Mouse (Mus musculus): ENCODE measurements around the gene Zfp958. TPM values are rescaled to one million over a fixed set of nuclear protein-coding genes. Genes with fewer than 3 reads are reported as not detected.
A peak's percentile ranks its signal among the peaks of the same experiment; 100 is the strongest.

Gene Zfp958
- polyA plus RNA-seq, 1 experiment from 2014 or later = 9.3 TPM

- TF ChIP-seq EP300 (IDR thresholded peaks at IDR 0.05) (no peak), CTCF (IDR thresholded peaks at IDR 0.05) (no peak)
- H3K4me1 ChIP-seq (ENCODE audit: insufficient read depth, low read depth, low read length) = no peaks in the 10 kb centered on the region
- 86% methylated on average over 17 of the region's 17 CpGs for WGBS
- no peak for ATAC-seq
- no peak overlapping the region for H3K27ac ChIP-seq (ENCODE audit: low read length)
- H3K4me3 ChIP-seq (ENCODE audit: low read depth, low read length) = no peak overlapping the region
- no peaks in the 10 kb centered on the region for H3K36me3 ChIP-seq (ENCODE audit: insufficient read depth, low read length)
- H3K9ac ChIP-seq (replicated peaks; ENCODE audit: low read depth) = no peak overlapping the region
- DNase-seq (ENCODE audit: low spot score) = no peak
- no peak overlapping the region for H3K4me2 ChIP-seq (replicated peaks; ENCODE audit: low read depth, low read length)
- H3K9me3 ChIP-seq (ENCODE audit: low read length) = peaks cover 5% of the 10 kb centered on the region; the same call in 1 of the 2 replicates
- no peaks in the 10 kb centered on the region for H3K27me3 ChIP-seq (replicated peaks; ENCODE audit: insufficient read depth, low read length)
Measured at GRCm38 (mm10) chr8:4675191-4676003, 62.4 kb downstream of the Zfp958 start.

- Histone ChIP-seq H3K27me3 (replicated peaks; ENCODE audit: insufficient read depth, low read length) (no peaks in the 10 kb centered on the region), H3K36me3 (ENCODE audit: insufficient read depth, low read length) (no peaks in the 10 kb centered on the region), H3K27ac (ENCODE audit: low read length) (no peak overlapping the region), H3K9ac (replicated peaks; ENCODE audit: low read depth) (no peak overlapping the region), H3K9me3 (ENCODE audit: low read length) (peaks cover 5% of the 10 kb centered on the region; the same call in 1 of the 2 replicates), H3K4me2 (replicated peaks; ENCODE audit: low read depth, low read length) (peak overlapping the region; percentile 54), H3K4me1 (ENCODE audit: insufficient read depth, low read depth, low read length) (no peaks in the 10 kb centered on the region), H3K4me3 (ENCODE audit: low read depth, low read length) (no peak overlapping the region)
- DNase-seq (ENCODE audit: low spot score) (no peak), ATAC-seq (no peak)
- 90% methylated on average over 7 of the region's 7 CpGs for WGBS
- no peak for TF ChIP-seq CTCF (IDR thresholded peaks at IDR 0.05)
- no peak for TF ChIP-seq EP300 (IDR thresholded peaks at IDR 0.05)
Measured at GRCm38 (mm10) chr8:4676586-4676985, 63.6 kb downstream of the Zfp958 start.

- WGBS = under 1% methylated on average over 71 of the region's 72 CpGs
- H3K9ac ChIP-seq (replicated peaks; ENCODE audit: low read depth) = peak overlapping the region; percentile 54
- H3K36me3 ChIP-seq (ENCODE audit: insufficient read depth, low read length) = no peaks in the 10 kb centered on the region
- no peaks in the 10 kb centered on the region for H3K4me1 ChIP-seq (ENCODE audit: insufficient read depth, low read depth, low read length)
- peak; percentile 92 for ATAC-seq
- TF ChIP-seq EP300 (IDR thresholded peaks at IDR 0.05) = peak; percentile 46
- no peak for TF ChIP-seq CTCF (IDR thresholded peaks at IDR 0.05)
- peak overlapping the region; percentile 98 for H3K27ac ChIP-seq (ENCODE audit: low read length)
- peak overlapping the region; percentile 62 for H3K4me3 ChIP-seq (ENCODE audit: low read depth, low read length)
- H3K27me3 ChIP-seq (replicated peaks; ENCODE audit: insufficient read depth, low read length) = no peaks in the 10 kb centered on the region
- H3K9me3 ChIP-seq (ENCODE audit: low read length) = peaks cover 5% of the 10 kb centered on the region; the same call in 1 of the 2 replicates
- peak; percentile 100 for DNase-seq (ENCODE audit: low spot score)
- peak overlapping the region; percentile 54 for H3K4me2 ChIP-seq (replicated peaks; ENCODE audit: low read depth, low read length)
Measured at GRCm38 (mm10) chr8:4677265-4678217, 64.6 kb downstream of the Zfp958 start.

- TF ChIP-seq CTCF (IDR thresholded peaks at IDR 0.05) (no peak), EP300 (IDR thresholded peaks at IDR 0.05) (no peak)
- H3K4me3 ChIP-seq (ENCODE audit: low read depth, low read length) = peak overlapping the region; percentile 62
- H3K4me1 ChIP-seq (ENCODE audit: insufficient read depth, low read depth, low read length) = no peaks in the 10 kb centered on the region
- H3K27ac ChIP-seq (ENCODE audit: low read length) = peak overlapping the region; percentile 98
- ATAC-seq (peak; percentile 65), DNase-seq (ENCODE audit: low spot score) (peak; percentile 97)
- H3K36me3 ChIP-seq (ENCODE audit: insufficient read depth, low read length) = no peaks in the 10 kb centered on the region
- H3K9me3 ChIP-seq (ENCODE audit: low read length) = peaks cover 5% of the 10 kb centered on the region; the same call in 1 of the 2 replicates
- H3K4me2 ChIP-seq (replicated peaks; ENCODE audit: low read depth, low read length) = peak overlapping the region; percentile 54
- under 1% methylated on average over 37 of the region's 37 CpGs for WGBS
- H3K27me3 ChIP-seq (replicated peaks; ENCODE audit: insufficient read depth, low read length) = no peaks in the 10 kb centered on the region
- peak overlapping the region; percentile 54 for H3K9ac ChIP-seq (replicated peaks; ENCODE audit: low read depth)
Measured at GRCm38 (mm10) chr8:4678218-4678907, 65.4 kb downstream of the Zfp958 start.

GRCm38 (mm10) chr8:4678908-4679545 is 66.1 kb downstream of the Zfp958 start:
- H3K4me2 ChIP-seq (replicated peaks; ENCODE audit: low read depth, low read length) = peak overlapping the region; percentile 54; the same call in 1 of the 2 replicates
- peak overlapping the region; percentile 98; the same call in 1 of the 2 replicates for H3K27ac ChIP-seq (ENCODE audit: low read length)
- 81% methylated on average over 8 of the region's 8 CpGs for WGBS
- ATAC-seq (no peak), DNase-seq (ENCODE audit: low spot score) (peak; percentile 62)
- no peaks in the 10 kb centered on the region for H3K4me1 ChIP-seq (ENCODE audit: insufficient read depth, low read depth, low read length)
- peaks cover 5% of the 10 kb centered on the region; the same call in 1 of the 2 replicates for H3K9me3 ChIP-seq (ENCODE audit: low read length)
- H3K36me3 ChIP-seq (ENCODE audit: insufficient read depth, low read length) = no peaks in the 10 kb centered on the region
- H3K4me3 ChIP-seq (ENCODE audit: low read depth, low read length) = peak overlapping the region; percentile 62
- no peak for TF ChIP-seq EP300 (IDR thresholded peaks at IDR 0.05)
- no peak for TF ChIP-seq CTCF (IDR thresholded peaks at IDR 0.05)
- no peaks in the 10 kb centered on the region for H3K27me3 ChIP-seq (replicated peaks; ENCODE audit: insufficient read depth, low read length)
- no peak overlapping the region for H3K9ac ChIP-seq (replicated peaks; ENCODE audit: low read depth)

Measured in lung, postnatal 0 days (tissue).